Mouse (Mus musculus) CH12.LX (cell line): ENCODE data around the gene Pde1b.

Source experiments
- CHD2 ChIP-seq: IDR thresholded peaks from 2 replicates; pipeline ENCODE4 v1.6.1; 2011; ENCODE audit warnings: low read length, improper control_type of control experiment
- CTCF ChIP-seq, 2 experiments: IDR thresholded peaks in 1 of 2; conservative IDR thresholded peaks in 1 of 2; 2 replicates each; pipeline ENCODE4 v1.5.1; 2011 to 2012; ENCODE audit warnings: low read depth in 2 of 2, low read length in 2 of 2, improper control_type of control experiment in 1 of 2, inconsistent platforms in 1 of 2, mild to moderate bottlenecking in 1 of 2, moderate library complexity in 1 of 2
- E2F4 ChIP-seq: IDR thresholded peaks from 2 replicates; pipeline ENCODE4 v1.6.1; 2011; ENCODE audit warnings: low read depth, low read length, improper control_type of control experiment; ENCODE audit not compliant: insufficient replicate concordance
- ELF1 ChIP-seq: IDR thresholded peaks from 2 replicates; pipeline ENCODE4 v1.6.1; 2014; ENCODE audit warnings: low read depth, mild to moderate bottlenecking, inconsistent platforms, low read length, improper control_type of control experiment
- EP300 ChIP-seq: IDR thresholded peaks from 2 replicates; pipeline ENCODE4 v1.6.1; 2011; ENCODE audit warnings: low read length, improper control_type of control experiment
- KAT2A ChIP-seq: IDR thresholded peaks from 2 replicates; pipeline ENCODE4 v1.6.1; 2012; ENCODE audit warnings: low read length, improper control_type of control experiment, inconsistent platforms; ENCODE audit not compliant: insufficient replicate concordance
- MXI1 ChIP-seq: IDR thresholded peaks from 2 replicates; pipeline ENCODE4 v1.6.1; 2011; ENCODE audit warnings: mild to moderate bottlenecking, low read depth, low read length, improper control_type of control experiment
- POLR2A ChIP-seq: IDR thresholded peaks from 2 replicates; pipeline ENCODE4 v1.6.1; 2011; ENCODE audit warnings: low read depth, mild to moderate bottlenecking, improper control_type of control experiment, low read length
- RCOR1 ChIP-seq: conservative IDR thresholded peaks from 2 replicates; pipeline ENCODE4 v1.6.1; 2012; ENCODE audit warnings: low read depth, mild to moderate bottlenecking, inconsistent platforms, low read length, improper control_type of control experiment
- SMC3 ChIP-seq: IDR thresholded peaks from 2 replicates; pipeline ENCODE4 v1.6.1; 2011; ENCODE audit warnings: low read depth, low read length, improper control_type of control experiment
- TBP ChIP-seq: conservative IDR thresholded peaks from 2 replicates; pipeline ENCODE4 v1.6.1; 2011; ENCODE audit warnings: low read depth, low read length, improper control_type of control experiment
- ZKSCAN1 ChIP-seq: IDR thresholded peaks from 2 replicates; pipeline ENCODE4 v1.6.1; 2012; ENCODE audit warnings: low read depth, inconsistent platforms, low read length, improper control_type of control experiment, borderline replicate concordance

DNA sequence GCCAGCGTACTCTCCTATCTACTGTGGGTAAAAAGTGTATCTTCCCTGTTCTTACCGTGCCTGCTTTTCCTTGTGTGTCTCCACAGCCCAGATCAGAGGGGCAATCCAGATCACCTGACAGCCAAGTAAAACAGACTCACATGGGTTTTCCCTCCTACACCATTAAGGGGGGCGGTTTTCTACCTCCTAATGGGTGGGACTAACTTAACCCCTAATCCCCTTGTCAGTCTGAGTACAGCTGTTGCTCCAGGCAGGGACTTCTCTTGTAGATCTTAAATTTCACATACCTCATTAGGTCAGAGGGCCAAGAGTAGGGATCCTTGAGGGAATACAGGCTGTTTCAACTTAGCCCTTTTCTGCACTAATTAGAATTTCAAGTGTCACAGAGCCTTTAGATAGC lies 4.7 kb upstream of the Pde1b start:
- TF ChIP-seq POLR2A (no peak), ZKSCAN1 (no peak), CTCF (conservative IDR thresholded peaks at IDR 0.05 in 1 of 2, IDR thresholded peaks at IDR 0.05 in 1 of 2; ENCODE audit: low read depth in 2 of 2, low read length in 2 of 2) (no peak), CHD2 (no peak), E2F4 (no peak), TBP (no peak), RCOR1 (no peak), MXI1 (no peak), KAT2A (no peak), EP300 (no peak), ELF1 (no peak), SMC3 (no peak)
